Mouse (Mus musculus) WW6 (cell line): ENCODE data around the gene Entpd2.

Source experiments
- DNase-seq: peaks from one replicate; pipeline ENCODE4 v3.0.0-alpha.2; 2013; ENCODE audit warnings: low read depth, low spot score

Entpd2 gene

GRCm38 (mm10) chr2:25429435-25430180 lies 33.9 kb downstream of the Entpd2 start:
- no peak for DNase-seq

- no peak for DNase-seq
These were observed 34.9 kb downstream of the Entpd2 start for GRCm38 (mm10) chr2:25430395-25431233.

GRCm38 (mm10) chr2:25431308-25431855 lies 35.7 kb downstream of the Entpd2 start:
- DNase-seq: no peak

DNA sequence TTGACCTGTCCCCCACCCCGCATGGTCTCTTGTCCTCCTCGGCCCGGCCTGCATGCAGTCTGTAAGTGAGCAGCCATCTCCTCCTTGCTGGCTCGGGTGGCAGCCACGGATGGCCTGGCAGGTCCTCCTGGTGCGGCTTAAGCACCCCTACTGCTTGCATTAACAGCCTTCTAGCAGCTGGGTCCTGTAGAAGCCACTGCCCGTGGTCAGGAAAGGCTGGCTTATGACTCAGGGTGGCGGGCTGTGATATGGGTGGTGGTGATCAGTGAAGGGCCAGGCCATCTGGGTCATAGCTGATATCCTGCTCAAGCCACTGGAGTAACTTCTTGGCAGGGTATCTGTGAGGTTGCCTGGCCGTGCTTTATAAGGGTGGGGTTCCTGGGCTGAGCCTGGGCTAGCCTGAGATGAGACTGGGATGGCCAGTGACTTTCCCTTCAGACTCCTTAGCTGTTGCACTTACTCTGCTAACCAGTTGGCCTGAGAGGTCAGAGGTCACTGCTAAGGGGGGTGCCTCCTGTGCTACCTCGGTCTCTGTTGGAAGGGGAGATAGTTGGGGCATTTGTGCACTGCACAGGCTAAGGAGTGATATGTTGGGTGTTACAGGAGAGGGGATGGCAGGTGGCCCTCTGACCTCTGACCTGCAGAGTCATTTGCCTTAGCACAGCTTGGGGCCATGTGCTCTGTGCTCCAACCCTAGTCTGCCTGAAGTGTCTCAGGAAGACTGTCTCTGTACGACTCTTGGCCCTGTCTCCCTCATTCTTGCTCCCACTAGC lies 36.8 kb downstream of the Entpd2 start:
- DNase-seq: no peak

DNA sequence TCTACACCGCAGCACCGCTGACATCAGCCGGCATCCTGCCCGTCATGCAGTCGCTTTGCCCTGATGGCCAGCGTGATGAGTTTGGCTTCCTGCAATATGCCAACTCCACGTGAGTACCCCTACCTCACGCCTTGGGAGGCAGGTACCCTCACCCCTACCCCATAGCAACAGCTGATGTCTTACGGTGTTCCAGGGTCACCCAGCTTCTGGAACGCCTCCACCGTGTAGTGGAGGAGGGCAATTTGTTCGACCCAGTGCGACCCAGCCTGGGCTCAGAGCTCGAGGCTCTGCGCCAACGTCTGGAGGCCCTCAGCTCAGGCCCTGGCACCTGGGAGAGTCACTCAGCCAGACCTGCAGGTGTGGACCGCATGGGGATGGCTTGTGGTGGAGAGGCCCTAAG lies 37.4 kb downstream of the Entpd2 start:
- DNase-seq: no peak

DNA sequence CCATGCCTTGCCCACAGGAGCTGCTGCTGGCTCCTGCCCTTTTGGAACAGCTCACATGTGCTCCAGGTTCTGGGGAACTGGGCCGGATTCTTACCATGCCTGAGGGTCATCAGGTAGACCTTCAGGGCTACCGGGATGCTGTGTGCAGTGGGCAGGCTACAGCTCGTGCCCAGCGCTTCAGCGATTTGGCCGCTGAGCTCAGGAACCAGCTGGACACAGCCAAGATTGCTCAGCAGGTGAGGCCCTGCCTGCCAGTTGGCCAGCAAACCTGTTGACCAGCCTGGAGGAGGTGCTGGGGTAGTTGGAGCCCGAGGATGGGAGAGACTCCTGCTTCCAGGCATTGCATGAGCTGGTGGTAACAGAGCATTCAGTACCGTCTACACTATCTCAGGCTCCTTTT lies 38.6 kb downstream of the Entpd2 start:
- DNase-seq: no peak

DNA sequence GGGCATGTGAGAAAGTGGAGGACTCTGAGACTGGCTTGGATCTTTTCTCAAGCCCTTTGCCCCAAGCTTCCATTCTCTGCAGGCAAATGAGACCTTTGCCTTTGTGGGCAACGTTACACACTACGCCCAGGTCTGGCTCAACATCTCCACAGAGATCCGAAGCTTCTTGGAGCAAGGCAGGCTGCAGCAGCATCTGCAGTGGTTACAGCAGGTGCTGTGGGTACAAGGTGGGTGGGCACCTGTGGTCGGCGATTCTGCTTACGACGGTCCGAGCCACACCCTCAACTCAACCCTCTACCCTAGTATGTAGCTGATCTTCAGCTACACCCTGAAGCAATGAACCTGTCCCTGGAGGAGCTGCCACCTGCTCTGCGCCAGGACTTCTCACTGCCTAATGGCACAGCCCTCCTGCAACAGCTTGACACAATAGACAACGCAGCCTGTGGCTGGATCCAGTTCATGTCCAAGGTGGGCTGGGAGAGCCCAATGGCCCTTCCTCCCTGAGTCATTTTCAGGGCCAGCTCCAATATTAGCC lies 40.7 kb downstream of the Entpd2 start:
- DNase-seq: no peak

DNA sequence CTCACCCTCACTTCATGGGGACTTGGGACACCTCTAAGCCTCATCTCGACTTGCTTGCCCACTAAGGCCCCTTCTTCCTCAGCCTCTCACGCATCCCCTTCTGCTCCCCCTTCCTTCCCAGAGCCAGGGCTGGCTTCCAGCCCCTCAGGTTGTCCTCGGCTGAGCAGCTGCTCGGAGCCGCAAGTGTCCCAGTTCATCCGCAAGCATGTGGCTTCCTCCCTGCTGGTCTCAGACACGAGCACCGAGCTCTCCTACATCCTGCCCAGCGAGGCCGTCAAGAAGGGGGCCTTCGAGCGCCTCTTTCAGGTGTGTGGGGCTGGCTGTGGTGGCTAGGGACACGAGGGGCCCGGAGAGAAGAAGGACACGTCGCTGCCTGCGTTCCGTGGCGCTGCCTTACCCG lies 45.4 kb downstream of the Entpd2 start:
- DNase-seq: no peak

DNA sequence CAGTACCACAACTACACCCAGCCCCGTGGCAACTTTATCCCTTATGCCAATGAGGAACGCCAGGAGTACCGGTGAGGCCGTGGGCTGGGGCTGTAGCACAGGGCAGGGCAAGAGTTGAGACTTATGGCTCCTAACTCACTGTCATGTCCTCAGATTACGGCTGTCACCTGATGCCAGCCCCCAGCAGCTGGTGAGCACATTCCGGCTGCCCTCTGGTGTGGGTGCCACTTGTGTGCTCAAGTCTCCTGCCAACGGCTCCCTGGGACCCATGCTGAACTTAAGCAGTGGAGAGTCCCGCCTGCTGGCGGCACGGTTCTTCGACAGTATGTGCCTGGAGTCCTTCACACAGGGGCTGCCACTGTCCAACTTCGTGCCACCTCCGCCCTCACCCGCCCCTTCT lies 47.0 kb downstream of the Entpd2 start:
- DNase-seq: no peak
